In the genomic region with DNA sequence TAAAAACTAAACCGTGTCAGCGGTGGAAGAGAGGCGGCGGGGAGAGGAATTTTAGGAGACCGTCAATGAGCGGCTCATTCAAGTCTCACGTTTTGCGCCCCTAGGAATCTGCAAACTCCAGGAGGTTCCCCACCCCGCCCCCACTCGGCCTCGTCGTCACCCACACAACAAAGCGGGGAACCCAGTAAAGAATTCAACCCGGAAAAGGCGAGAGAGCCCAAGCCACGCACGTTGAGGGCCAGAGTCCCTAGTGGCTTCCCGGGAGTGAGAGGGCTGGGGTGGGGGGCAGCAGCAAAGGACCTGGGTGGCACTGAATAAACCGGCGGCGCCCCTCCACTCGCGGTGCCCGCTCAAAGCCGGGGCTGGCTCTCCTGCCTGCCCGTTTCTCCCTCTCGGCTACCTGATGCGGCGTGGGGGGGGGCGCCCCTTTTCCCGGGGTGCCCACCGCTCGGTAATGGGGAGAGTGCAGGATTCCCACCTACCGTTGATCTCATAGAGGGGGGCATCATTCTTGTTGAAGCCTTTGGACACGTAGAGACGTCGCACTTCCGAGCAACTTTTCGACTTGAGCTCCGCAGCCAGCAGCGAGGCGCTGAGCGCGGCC, we compare ENCODE assay signal across 8 mouse cellular contexts. TPM values are rescaled to one million over a fixed set of nuclear protein-coding genes. Genes with fewer than 3 reads are reported as not detected.
DNase-seq lines count a peak whose midpoint lies in the region; ATAC-seq and TF ChIP-seq lines count a peak whose summit lies in the region.

No protein-coding gene starts in this region.

- H3K27ac ChIP-seq in hindbrain, embryonic 16.5 days (ENCODE audit: low read depth, low read length), result no peak overlapping the region
- 0 out of 2 replicates have a peak overlapping the region, but pooled peaks have one; percentile 54 for H3K27ac ChIP-seq in lung, embryonic 14.5 days (ENCODE audit: low read depth)

- H3K36me3 ChIP-seq in hindbrain, embryonic 16.5 days (ENCODE audit: control insufficient read depth, insufficient read depth, low read length), result no peaks in the 10 kb centered on the region
- no peaks in the 10 kb centered on the region for H3K36me3 ChIP-seq in lung, embryonic 14.5 days (ENCODE audit: insufficient read depth)

- H3K27me3 ChIP-seq in hindbrain, embryonic 16.5 days (replicated peaks; ENCODE audit: control insufficient read depth, insufficient read depth, low read length), result peaks cover 10% of the 10 kb centered on the region
- H3K27me3 ChIP-seq in lung, embryonic 14.5 days (ENCODE audit: insufficient read depth, low read length), result no peaks in the 10 kb centered on the region

- no peaks in the 10 kb centered on the region for H3K4me1 ChIP-seq in hindbrain, embryonic 16.5 days (ENCODE audit: control insufficient read depth, insufficient read depth, low read depth, low read length)
- H3K4me1 ChIP-seq in lung, embryonic 14.5 days (ENCODE audit: insufficient read depth), result no peaks in the 10 kb centered on the region

- H3K4me3 ChIP-seq in hindbrain, embryonic 16.5 days (ENCODE audit: low read length), result peak overlapping the region; percentile 56
- peak overlapping the region; percentile 53 for H3K4me3 ChIP-seq in lung, embryonic 14.5 days (ENCODE audit: low read depth, low read length)

- TF ChIP-seq CTCF in lung, embryonic 14.5 days (IDR thresholded peaks at IDR 0.05; ENCODE audit: low read depth), result no peak

- H3K9ac ChIP-seq in hindbrain, embryonic 16.5 days (ENCODE audit: low read depth, low read length), result peak overlapping the region; percentile 64
- peak overlapping the region; percentile 66 for H3K9ac ChIP-seq in lung, embryonic 14.5 days

- 0 out of 2 replicates have a peak, but pooled peaks have one; percentile 15 for ATAC-seq in hindbrain, embryonic 16.5 days
- ATAC-seq in lung, embryonic 14.5 days (ENCODE audit: insufficient read depth), result no peak

- DNase-seq in cerebellum, postnatal 10 days, result peak; percentile 21 to 36
- DNase-seq in cerebellum, adult 11 months, result no peak
- DNase-seq in urinary bladder, postnatal 14 days (ENCODE audit: low spot score), result peak; percentile 7
- no peak for DNase-seq in urinary bladder, postnatal 10 days (ENCODE audit: low spot score)
- DNase-seq in lung, embryonic 14.5 days, result peak; percentile 31
- DNase-seq in urinary bladder, postnatal 25 days (ENCODE audit: low spot score), result peak; percentile 9
- no peak for DNase-seq in layer of hippocampus, adult 9-10 months (ENCODE audit: low spot score)

- H3K9me3 ChIP-seq in hindbrain, embryonic 16.5 days (ENCODE audit: control insufficient read depth, low read length), result no peaks in the 10 kb centered on the region
- no peaks in the 10 kb centered on the region for H3K9me3 ChIP-seq in lung, embryonic 14.5 days (ENCODE audit: low read depth, low read length)

- 25% methylated on average over 39 of the region's 44 CpGs for WGBS in hindbrain, embryonic 16.5 days
- 17% methylated on average over 44 of the region's 44 CpGs for WGBS in lung, embryonic 14.5 days

- peak overlapping the region; percentile 79 for H3K4me2 ChIP-seq in hindbrain, embryonic 16.5 days (ENCODE audit: low read length)
- peak overlapping the region; percentile 68 for H3K4me2 ChIP-seq in lung, embryonic 14.5 days

RNA-seq across cellular contexts. Expression of a gene that starts 0.8 kb away (rescaled TPM):
- 8.2 and 13.6 TPM in 2 replicates for polyA plus RNA-seq in hindbrain, embryonic 16.5 days (2015; fragmentation: Nextera tagmentation; extraction: Ambion mirVana)
- 36.2 and 36.6 TPM in 2 replicates for polyA plus RNA-seq in lung, embryonic 14.5 days (2014; fragmentation: Nextera tagmentation; extraction: Ambion mirVana)

Comparison
In these comparisons a context has a peak if more than half of its experiments do, and no peak if none do; other contexts are left out.
1. DNase-seq: peak in cerebellum, postnatal 10 days (2 of 2), urinary bladder, postnatal 14 days (single experiment), lung, embryonic 14.5 days (single experiment) and urinary bladder, postnatal 25 days (single experiment); none in cerebellum, adult 11 months (single experiment), urinary bladder, postnatal 10 days (single experiment) and layer of hippocampus, adult 9-10 months (single experiment).